Mouse (Mus musculus): Measurements from ENCODE around the gene Mocs2. TPM values are rescaled to one million over a fixed set of nuclear protein-coding genes. Genes with fewer than 3 reads are reported as not detected.

The Mocs2 gene
- total and polyA plus RNA-seq, 2 experiments: 45.1 to 136 TPM

DNA sequence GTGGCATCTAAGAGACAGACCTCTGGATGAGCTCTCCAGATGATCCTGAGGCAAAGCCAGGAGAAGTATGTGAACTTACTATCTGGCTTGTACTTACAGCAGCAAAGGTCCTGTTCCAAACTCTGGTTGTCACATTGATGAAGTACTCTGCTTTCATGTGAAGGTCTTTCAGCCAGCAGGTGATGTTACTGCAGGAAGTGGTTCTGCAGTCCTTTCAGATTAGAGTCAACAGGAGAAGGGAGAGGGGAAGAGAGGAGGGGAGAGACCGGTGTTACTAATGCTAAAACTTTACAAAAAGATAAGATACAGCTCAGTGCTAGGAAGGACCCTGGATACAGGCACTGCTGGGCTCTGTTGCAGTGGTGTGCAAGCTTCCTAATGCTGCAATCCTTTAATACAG lies 25.3 kb downstream of the Mocs2 start:
- Histone ChIP-seq H3K79me2 (ENCODE audit: control insufficient read depth, insufficient read depth, low read length) (no peaks in the 10 kb centered on the region), H3K4me3 (ENCODE audit: insufficient read depth, low read depth, low read length) (no peak overlapping the region), H3K36me3 (ENCODE audit: control insufficient read depth, insufficient read depth, low read length) (no peaks in the 10 kb centered on the region), H3K27ac (replicated peaks; ENCODE audit: insufficient read depth, low read depth, low read length) (no peak overlapping the region), H3K9ac (ENCODE audit: low read depth, low read length) (no peak overlapping the region), H3K4me1 (ENCODE audit: control insufficient read depth, insufficient read depth, low read length) (peaks cover 4% of the 10 kb centered on the region; the same call in 1 of the 2 replicates), H3K27me3 (ENCODE audit: control insufficient read depth, insufficient read depth, low read length) (no peaks in the 10 kb centered on the region)
- DNase-seq (ENCODE audit: extremely low read depth, low read depth, low spot score): no peak
- TF ChIP-seq CTCF (IDR thresholded peaks at IDR 0.05; ENCODE audit: low read depth, low read length) (no peak), POLR2A (IDR thresholded peaks at IDR 0.05; ENCODE audit: extremely low read depth, insufficient read depth, low read length) (no peak)
- WGBS: 36% methylated on average over 1 of the region's 1 CpGs

GRCm38 (mm10) chr13:114845804-114846203 lies 27.8 kb downstream of the Mocs2 start:
- no peaks in the 10 kb centered on the region for H3K79me2 ChIP-seq (ENCODE audit: control insufficient read depth, insufficient read depth, low read length)
- H3K27ac ChIP-seq (replicated peaks; ENCODE audit: insufficient read depth, low read depth, low read length): no peak overlapping the region
- no peaks in the 10 kb centered on the region for H3K27me3 ChIP-seq (ENCODE audit: control insufficient read depth, insufficient read depth, low read length)

GRCm38 (mm10) chr13:114848945-114849344 lies 30.9 kb downstream of the Mocs2 start:
- no peaks in the 10 kb centered on the region for H3K27me3 ChIP-seq (ENCODE audit: control insufficient read depth, insufficient read depth, low read length)
- TF ChIP-seq CTCF (IDR thresholded peaks at IDR 0.05; ENCODE audit: low read depth, low read length): no peak
- no peak for TF ChIP-seq POLR2A (IDR thresholded peaks at IDR 0.05; ENCODE audit: extremely low read depth, insufficient read depth, low read length)
- no peaks in the 10 kb centered on the region for H3K79me2 ChIP-seq (ENCODE audit: control insufficient read depth, insufficient read depth, low read length)
- WGBS: 69% methylated on average over 3 of the region's 3 CpGs
- H3K27ac ChIP-seq (replicated peaks; ENCODE audit: insufficient read depth, low read depth, low read length): no peak overlapping the region
- peaks cover 14% of the 10 kb centered on the region for H3K4me1 ChIP-seq (ENCODE audit: control insufficient read depth, insufficient read depth, low read length)
- no peak overlapping the region for H3K4me3 ChIP-seq (ENCODE audit: insufficient read depth, low read depth, low read length)
- no peak overlapping the region for H3K9ac ChIP-seq (ENCODE audit: low read depth, low read length)
- no peak for DNase-seq (ENCODE audit: extremely low read depth, low read depth, low spot score)
- H3K36me3 ChIP-seq (ENCODE audit: control insufficient read depth, insufficient read depth, low read length): no peaks in the 10 kb centered on the region

More at GRCm38 (mm10) chr13:114845804-114846203, 27.8 kb downstream of the Mocs2 start:
- WGBS: 86% methylated on average over 6 of the region's 6 CpGs
- TF ChIP-seq POLR2A (IDR thresholded peaks at IDR 0.05; ENCODE audit: extremely low read depth, insufficient read depth, low read length): no peak
- TF ChIP-seq CTCF (IDR thresholded peaks at IDR 0.05; ENCODE audit: low read depth, low read length): no peak
- Histone ChIP-seq H3K4me1 (ENCODE audit: control insufficient read depth, insufficient read depth, low read length) (peaks cover 3% of the 10 kb centered on the region; the same call in 1 of the 2 replicates), H3K4me3 (ENCODE audit: insufficient read depth, low read depth, low read length) (no peak overlapping the region), H3K36me3 (ENCODE audit: control insufficient read depth, insufficient read depth, low read length) (no peaks in the 10 kb centered on the region), H3K9ac (ENCODE audit: low read depth, low read length) (no peak overlapping the region)
- DNase-seq (ENCODE audit: extremely low read depth, low read depth, low spot score): no peak

DNA sequence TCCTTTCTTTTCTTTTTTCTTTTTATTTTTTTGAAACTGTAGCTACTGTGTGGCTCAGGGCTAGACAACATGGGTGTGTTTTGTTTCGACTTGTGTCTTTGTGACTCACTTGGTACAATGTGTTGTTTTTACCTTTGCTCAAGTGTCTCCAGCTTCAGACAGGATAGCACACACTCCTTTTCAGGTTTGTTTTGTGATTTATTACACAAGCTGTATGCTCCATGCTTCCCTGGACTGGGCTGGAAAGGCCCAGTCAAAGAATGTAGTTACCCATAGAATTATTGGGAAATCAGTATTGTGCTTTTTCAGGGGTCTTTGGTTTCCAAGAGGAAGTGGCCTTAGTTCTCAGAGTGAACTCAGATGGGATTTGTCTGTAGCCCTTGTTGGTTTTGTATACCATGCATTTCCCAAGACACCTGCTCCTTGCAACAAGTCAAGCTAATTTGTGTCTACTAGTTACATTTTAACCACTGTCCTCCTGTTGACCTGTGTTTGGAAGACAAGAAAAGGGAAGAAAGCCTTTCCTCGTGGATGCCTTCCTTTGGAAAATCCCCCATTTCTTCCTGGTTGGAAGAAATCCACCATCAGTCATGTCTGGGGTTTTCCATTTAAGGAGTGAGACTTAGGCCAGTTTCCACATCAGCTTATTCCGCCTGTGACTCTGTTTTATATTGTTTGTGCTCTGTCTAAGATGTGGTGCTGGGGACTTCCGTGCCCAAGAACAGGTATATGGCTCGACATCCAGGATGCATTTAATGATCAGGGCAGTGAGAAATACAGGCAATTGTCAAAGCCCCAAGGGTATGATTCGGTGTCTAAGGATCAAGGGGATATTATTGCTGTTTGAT lies 34.5 kb downstream of the Mocs2 start:
- DNase-seq (ENCODE audit: extremely low read depth, low read depth, low spot score): peak; percentile 84
- H3K4me3 ChIP-seq (ENCODE audit: insufficient read depth, low read depth, low read length): no peak overlapping the region
- no peak overlapping the region for H3K27ac ChIP-seq (replicated peaks; ENCODE audit: insufficient read depth, low read depth, low read length)
- 35% methylated on average over 6 of the region's 6 CpGs for WGBS
- TF ChIP-seq CTCF (IDR thresholded peaks at IDR 0.05; ENCODE audit: low read depth, low read length) (no peak), POLR2A (IDR thresholded peaks at IDR 0.05; ENCODE audit: extremely low read depth, insufficient read depth, low read length) (no peak)
- no peaks in the 10 kb centered on the region for H3K36me3 ChIP-seq (ENCODE audit: control insufficient read depth, insufficient read depth, low read length)
- H3K4me1 ChIP-seq (ENCODE audit: control insufficient read depth, insufficient read depth, low read length): peaks cover 17% of the 10 kb centered on the region
- H3K27me3 ChIP-seq (ENCODE audit: control insufficient read depth, insufficient read depth, low read length): no peaks in the 10 kb centered on the region
- no peak overlapping the region for H3K9ac ChIP-seq (ENCODE audit: low read depth, low read length)
- no peaks in the 10 kb centered on the region for H3K79me2 ChIP-seq (ENCODE audit: control insufficient read depth, insufficient read depth, low read length)

DNA sequence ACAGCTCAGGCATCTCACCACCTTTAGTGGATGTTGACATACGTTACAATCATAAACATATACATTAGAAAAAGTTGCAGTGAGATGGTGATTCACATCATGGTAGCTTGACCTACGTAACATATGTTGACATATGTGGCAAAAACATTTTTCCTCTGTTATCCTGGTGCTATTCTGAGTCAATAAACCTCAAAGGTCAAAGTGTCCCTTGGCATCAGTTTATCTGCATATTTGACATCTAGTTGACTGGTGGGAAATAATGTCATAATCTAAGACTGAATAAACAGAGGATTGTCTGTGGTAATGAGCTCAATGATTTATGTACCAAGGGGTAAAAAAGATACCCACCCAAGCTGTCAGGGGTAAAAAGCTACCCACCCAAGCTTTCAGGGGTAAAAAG lies 35.1 kb downstream of the Mocs2 start:
- Histone ChIP-seq H3K27me3 (ENCODE audit: control insufficient read depth, insufficient read depth, low read length) (no peaks in the 10 kb centered on the region), H3K36me3 (ENCODE audit: control insufficient read depth, insufficient read depth, low read length) (no peaks in the 10 kb centered on the region), H3K4me3 (ENCODE audit: insufficient read depth, low read depth, low read length) (no peak overlapping the region), H3K27ac (replicated peaks; ENCODE audit: insufficient read depth, low read depth, low read length) (no peak overlapping the region), H3K79me2 (ENCODE audit: control insufficient read depth, insufficient read depth, low read length) (no peaks in the 10 kb centered on the region), H3K9ac (ENCODE audit: low read depth, low read length) (no peak overlapping the region), H3K4me1 (ENCODE audit: control insufficient read depth, insufficient read depth, low read length) (peaks cover 17% of the 10 kb centered on the region)
- peak; percentile 86 for DNase-seq (ENCODE audit: extremely low read depth, low read depth, low spot score)
- 44% methylated on average over 2 of the region's 2 CpGs for WGBS
- TF ChIP-seq CTCF (IDR thresholded peaks at IDR 0.05; ENCODE audit: low read depth, low read length): no peak

- no peak for TF ChIP-seq CTCF (IDR thresholded peaks at IDR 0.05; ENCODE audit: low read depth, low read length)
- H3K9ac ChIP-seq (ENCODE audit: low read depth, low read length): no peak overlapping the region
- no peak overlapping the region for H3K4me3 ChIP-seq (ENCODE audit: insufficient read depth, low read depth, low read length)
- H3K79me2 ChIP-seq (ENCODE audit: control insufficient read depth, insufficient read depth, low read length): no peaks in the 10 kb centered on the region
- 36% methylated on average over 6 of the region's 6 CpGs for WGBS
- no peak overlapping the region for H3K27ac ChIP-seq (replicated peaks; ENCODE audit: insufficient read depth, low read depth, low read length)
- peaks cover 17% of the 10 kb centered on the region for H3K4me1 ChIP-seq (ENCODE audit: control insufficient read depth, insufficient read depth, low read length)
- H3K27me3 ChIP-seq (ENCODE audit: control insufficient read depth, insufficient read depth, low read length): no peaks in the 10 kb centered on the region
- no peaks in the 10 kb centered on the region for H3K36me3 ChIP-seq (ENCODE audit: control insufficient read depth, insufficient read depth, low read length)
- DNase-seq (ENCODE audit: extremely low read depth, low read depth, low spot score): peak; percentile 80
These were observed 36.0 kb downstream of the Mocs2 start for GRCm38 (mm10) chr13:114854023-114854422.

Measured in liver, adult 2 months (tissue).